Mouse (Mus musculus) hematopoietic stem cell, adult 5-6 weeks (primary cell): ENCODE data around the gene Atp9a. TPM values are rescaled to one million over a fixed set of nuclear protein-coding genes. Genes with fewer than 3 reads are reported as not detected.

Source experiments
- ATAC-seq, 2 experiments: fragments of 125-278 bp in 1 of 2; replicated peaks in 1 of 2; 2 replicates each; pipeline ENCODE4 v1.8.0; 2016 to 2017; ENCODE audit warnings: inconsistent platforms in 2 of 2, mild to moderate bottlenecking in 2 of 2, moderate number of reproducible peaks in 2 of 2, low read depth in 1 of 2, moderate TSS enrichment in 1 of 2; ENCODE audit not compliant: low FRiP score in 2 of 2, poor library complexity in 2 of 2, severe bottlenecking in 2 of 2, insufficient read depth in 1 of 2, low TSS enrichment in 1 of 2
- total RNA-seq: library from RNA; stranded (forward); fragments of 172-1452, 232-1000 nt; gene quantifications from 2 replicates; pipeline ENCODE4 v1.2.3, GENCODE M21; 2017

Gene Atp9a
- total RNA-seq, 1 experiment from 2014 or later = 1.1 TPM

DNA sequence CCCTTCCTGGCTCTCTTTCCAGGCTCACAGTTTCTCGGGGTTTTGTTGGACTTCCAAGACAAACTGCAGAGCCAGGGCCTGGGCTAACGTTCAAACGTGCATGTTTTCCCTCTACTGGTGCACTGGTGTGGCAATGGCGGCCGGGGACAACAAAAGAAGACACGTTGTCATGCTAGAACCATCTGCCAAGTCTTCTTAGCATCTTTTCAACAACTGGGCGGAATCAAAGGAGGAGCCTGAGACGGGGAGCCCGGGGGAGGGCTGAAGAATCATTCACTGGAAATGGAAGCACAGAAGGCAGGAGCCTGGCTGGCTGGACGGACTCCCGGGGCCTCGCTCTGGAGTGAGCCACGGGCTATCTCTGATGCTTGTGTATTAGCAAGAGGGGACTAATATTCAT lies 39.9 kb downstream of the Atp9a start:
- no peak for ATAC-seq

DNA sequence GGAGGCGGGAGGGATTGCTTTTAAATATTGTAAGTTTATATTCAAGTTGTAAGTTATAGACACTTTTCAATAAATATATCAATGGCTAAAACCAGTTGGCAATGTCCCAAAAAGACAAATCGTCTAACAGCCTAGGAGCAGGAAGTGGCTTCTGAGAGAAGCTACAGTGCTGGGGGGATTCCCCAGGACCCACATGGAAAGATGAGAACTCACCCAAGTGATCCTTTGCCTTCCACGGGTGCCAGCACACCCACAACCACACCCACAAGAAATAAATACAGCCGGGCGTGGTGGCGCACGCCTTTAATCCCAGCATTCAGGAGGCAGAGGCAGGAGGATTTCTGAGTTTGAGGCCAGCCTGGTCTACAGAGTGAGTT lies 47.2 kb downstream of the Atp9a start:
- no peak for ATAC-seq

DNA sequence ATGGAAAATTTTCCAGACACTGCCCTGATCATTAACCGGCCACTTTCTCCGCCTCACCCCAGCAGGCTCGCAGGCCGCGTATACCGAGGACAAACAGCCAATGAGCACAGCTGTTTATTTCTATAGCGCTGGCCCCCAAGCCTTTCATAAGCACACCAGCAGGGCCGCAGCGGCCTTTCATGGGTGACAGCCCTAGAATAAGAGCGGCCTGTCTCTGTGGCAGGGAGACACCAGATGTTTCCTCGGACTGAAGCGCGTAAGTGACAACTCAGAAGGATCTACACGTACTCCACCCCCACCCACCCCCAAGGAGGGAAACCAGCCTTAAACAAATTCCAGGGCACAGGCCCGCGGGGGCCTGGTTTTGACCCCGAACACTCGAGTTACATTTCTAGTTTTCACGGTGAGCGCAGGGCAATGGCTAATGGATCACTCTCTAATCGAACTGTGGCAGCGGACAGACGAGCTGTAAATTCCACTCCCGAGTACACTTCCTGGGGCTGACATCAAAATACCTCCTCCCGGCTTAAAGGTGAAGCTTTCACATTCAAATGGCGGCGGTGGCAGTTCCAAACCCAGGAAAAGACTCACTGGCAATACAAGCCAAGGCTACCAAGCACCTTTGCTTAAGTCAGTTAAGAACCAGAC lies 47.7 kb downstream of the Atp9a start:
- ATAC-seq = no peak

DNA sequence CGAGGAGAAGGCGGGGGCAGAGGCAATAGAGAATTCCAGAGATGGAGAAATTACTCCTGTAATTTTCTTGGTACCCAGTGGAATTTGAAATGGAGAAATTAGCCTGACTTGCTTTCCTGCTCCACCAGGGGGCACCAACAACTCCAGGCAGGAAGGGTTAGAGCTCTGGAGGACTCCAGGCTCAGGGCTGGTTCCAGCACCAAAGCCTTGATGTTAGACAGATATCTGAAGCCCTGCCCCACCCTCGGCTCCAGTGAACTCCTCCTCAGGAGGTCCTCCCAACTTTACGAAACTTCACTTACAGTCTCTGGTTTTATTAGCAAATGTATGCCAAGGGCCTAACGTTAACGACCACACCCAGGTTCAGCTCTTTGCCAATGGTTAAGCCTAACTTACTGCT lies 50.4 kb downstream of the Atp9a start:
- peak; percentile 36 to 71; a peak in 1 of 4 replicates for ATAC-seq

DNA sequence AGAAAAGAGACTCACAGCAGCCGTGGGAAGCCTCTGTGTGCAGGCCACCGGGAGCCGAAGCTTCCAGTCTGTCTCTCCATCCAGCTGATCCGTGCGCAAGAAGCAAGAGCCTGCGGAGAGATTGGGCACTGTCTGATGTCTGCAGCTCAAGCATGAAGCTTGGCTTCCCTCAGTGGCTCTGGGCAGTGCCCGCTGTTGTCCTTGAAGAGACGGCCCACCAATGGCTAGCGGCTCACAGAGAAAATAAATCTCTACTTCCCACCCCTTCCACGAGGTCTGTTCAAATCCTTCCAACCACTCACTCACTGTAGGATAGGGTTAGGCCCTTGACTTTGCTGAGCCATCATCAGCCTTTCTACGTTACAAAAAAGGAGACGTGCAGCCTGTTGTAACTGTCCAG lies 54.9 kb downstream of the Atp9a start:
- no peak for ATAC-seq

DNA sequence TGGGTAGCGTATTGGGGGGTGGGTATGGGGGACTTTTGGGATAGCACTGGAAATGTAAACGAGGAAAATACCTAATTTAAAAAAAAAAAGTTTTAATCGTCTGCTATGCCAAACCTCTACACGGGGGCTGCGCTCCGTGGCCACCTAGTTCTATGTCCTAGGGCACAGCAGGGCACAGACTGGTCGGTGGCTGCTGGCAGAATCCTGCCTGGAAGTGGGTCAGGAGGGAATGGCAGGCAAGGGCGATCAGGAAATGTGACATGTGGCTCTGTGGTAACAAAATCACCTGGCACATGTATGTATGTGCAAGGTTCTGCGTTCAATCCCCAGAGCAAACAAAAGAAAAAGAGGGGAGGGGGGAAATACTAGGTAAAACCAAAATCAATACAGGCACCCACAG lies 56.3 kb downstream of the Atp9a start:
- ATAC-seq = no peak

DNA sequence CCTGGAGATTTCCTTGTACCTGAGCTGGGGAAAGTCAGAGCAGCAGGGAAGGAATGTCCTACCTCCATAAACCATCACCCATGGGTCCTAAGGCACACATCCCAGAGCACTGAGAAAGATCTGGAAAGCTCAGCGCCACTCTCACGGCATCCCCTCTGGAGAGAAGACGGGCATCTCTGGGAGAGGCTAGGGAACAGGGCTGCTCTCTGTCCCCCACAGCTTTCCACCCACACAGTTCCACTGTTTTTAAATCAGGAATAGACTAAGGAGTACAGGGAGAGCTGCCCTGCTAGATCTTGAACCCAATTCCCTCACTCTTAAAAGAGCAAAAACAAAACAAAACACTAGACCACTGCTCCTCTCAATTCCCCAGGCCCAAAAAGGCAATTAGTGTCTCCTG lies 57.5 kb downstream of the Atp9a start:
- no peak for ATAC-seq

DNA sequence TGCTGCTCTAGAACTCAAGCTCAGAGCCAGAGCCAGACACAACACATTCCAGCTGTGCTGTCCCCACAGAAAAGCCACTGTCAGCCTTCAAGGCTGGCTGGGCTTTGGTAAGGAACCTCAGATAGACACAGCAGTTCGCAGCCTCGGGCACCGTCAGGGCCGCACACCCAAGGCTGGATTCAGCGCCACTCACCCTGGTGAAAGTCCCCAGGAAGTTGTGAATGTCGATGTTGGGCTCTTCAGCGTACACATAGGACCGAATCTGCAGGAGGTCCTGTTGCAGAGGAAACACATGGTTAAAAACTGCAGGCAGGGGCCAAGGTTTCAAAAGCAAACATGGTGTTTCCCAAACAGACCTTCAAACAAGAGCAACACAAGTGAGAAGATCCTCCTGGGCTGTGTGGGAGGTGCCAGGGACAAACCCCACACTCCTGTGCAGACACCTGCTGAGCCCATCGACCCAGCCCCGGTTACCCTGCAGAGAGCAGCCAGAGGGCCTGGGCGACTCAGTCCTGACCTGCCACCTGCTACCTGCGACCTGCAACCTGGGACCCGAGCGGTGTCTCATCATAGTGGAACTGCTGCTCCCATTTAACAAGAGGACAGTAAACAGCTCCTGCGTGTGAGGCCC lies 58.6 kb downstream of the Atp9a start:
- peak; percentile 32 to 61; a peak in 2 of 4 replicates for ATAC-seq

DNA sequence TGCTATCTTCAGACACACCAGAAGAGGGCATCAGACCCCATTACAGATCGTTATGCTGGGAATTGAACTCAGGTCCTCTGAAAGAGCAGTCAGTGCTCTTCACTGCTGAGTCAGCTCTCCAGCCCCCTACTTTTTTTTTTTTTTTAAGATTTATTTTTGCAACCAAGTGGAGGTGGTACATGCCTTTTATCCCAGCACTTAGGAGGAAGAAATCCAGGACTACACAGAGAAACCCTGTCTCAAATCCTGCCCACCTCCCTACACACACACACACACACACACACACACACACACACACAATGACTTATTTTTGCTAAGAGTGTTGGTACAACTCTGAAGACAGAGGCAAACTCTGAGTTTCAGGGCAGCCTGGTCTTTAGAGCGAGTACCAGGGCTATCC lies 59.5 kb downstream of the Atp9a start:
- no peak for ATAC-seq

DNA sequence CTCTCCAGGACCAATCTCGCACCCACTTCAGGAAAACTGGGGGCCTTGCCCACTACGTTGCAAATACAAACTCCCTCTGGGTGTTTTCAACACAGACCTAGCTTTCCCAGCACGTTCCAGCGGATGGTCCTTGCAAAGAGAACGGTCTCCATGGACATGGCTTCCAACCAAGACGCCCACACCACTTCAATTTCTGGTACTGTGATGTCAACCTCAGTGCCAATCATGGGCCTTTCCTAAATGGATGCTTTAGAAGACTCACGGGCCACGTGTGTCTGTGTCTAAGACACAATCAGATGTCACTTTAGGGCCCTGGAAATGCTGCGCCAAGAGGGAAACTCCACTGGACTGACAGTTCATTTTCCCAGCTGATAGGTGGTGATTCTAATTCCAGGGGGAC lies 60.7 kb downstream of the Atp9a start:
- ATAC-seq = no peak

DNA sequence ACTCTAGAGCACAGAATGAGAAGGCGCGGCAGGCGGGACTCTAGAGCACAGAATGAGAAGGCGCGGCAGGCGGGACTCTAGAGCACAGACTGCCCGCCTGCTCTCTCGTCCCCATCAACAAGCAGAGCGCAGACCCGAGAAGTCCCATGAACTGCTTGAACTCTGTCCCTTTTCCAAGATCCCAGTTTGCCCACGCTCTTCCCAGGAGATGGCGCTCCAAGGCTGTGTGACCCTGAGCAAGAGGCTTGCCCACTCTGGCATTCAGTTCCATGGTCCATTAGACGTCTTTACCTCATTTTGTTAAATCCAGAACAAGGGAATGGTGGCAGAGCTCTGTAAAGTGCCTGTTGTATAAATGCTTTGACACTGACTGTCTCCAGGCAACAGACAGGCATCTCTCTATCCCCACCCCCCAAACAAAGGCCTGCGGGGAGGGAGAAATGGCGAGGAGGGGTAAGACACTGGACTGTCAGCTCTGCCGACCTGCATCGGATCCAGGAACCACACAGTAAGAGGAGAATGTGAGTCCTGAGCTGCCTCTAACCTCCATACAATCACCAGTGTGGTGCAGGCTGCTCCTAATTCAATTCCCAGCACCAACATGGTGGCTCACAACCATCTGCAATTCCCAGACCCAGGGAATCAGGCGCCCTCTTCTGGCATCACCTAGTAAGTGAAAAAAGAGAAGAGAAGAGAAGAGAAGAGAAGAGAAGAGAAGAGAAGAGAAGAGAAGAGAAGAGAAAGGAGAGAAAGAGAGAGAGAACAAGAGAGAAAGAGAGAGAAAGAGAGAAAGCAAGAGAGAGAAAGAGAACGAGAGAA lies 62.6 kb downstream of the Atp9a start:
- ATAC-seq = no peak

DNA sequence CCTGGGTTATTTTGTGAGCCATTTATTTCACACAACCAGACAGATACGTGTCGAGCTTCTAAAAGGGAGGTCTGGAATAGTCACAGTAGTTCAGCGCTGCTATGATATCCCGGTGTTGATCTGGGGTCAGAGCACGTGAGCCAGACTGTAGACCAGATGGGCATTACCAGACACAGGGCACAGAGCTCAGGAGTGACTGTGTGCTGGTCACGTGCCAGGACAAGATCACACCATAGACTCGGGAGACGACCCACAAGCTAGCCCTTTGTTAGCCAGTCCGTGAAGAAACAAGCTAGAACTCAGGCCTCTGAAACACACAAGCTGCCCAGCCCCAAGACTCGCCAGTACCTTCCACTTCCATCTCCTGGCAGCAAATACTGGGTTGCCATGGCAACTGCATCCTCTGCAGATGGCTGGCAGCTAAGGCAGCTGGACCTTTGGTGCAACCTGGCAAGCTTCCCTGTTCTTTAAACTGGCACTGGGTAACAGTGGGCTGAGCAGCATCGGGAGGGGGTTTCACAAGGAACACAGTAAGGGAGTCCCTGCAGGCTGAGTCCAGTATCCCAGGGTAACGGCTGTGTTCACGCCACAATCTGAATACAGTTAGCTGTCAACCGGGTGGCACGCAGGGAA lies 63.4 kb downstream of the Atp9a start:
- no peak for ATAC-seq

DNA sequence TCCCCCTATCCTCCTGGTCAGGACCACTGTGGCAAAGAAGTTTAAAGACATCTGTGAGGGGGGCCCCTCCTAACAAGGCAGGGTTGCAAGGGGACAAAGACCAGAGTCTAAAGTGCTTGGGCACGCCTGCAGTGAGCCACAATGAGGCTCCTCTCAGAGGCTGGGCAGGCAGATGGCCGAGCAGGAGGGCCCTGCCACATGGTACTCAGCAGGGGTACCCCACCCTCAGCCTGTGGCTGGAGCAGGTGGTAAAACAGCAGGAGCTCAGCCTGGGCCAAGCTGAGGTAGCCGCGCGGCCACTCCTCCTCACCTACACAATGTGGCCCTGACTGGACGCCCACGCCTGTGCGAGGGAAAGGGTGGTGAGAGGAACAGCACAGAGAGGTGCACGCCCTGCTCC lies 64.6 kb downstream of the Atp9a start:
- ATAC-seq = 0 out of 4 replicates have a peak, but pooled peaks of 1 of the 2 experiments have one; percentile 7

DNA sequence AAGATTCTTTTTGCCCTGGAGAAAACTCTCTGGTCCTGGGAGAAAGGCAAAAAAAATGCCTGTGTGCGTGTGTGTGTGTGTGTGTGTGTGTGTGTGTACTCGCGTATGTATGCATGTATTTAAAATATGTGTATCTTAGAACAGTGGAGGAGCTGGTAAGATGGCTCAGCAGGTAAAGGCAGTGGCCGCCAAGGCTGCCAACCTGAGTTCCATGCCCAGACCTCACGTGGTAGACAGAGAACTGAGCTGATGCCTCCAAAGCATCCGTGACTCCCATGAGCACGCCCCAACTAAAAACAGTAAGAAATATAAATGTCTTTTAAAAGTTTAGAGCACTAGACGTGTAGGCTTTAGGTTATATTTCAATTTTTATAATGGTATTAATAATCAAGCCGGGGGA lies 70.5 kb downstream of the Atp9a start:
- no peak for ATAC-seq

DNA sequence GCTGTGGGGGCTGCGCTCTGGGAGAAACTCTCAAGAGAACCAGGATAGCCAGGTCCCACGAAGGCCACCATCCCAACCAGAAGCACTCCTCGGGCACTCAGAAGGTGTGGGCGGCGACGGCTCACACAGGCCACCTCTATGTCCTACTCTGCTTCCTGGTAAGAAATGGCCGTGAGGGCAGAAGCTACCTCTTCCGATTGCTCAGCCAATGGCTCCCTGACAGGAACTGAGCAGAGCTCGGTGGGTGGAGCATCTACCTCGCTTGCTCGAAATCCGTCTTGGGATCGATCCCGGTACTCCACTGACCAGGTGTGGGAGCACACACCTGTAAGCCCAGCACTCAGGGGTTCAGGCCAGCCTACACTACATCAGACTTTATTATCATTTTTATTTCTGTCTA lies 72.0 kb downstream of the Atp9a start:
- no peak; a peak in 1 of 4 replicates for ATAC-seq

DNA sequence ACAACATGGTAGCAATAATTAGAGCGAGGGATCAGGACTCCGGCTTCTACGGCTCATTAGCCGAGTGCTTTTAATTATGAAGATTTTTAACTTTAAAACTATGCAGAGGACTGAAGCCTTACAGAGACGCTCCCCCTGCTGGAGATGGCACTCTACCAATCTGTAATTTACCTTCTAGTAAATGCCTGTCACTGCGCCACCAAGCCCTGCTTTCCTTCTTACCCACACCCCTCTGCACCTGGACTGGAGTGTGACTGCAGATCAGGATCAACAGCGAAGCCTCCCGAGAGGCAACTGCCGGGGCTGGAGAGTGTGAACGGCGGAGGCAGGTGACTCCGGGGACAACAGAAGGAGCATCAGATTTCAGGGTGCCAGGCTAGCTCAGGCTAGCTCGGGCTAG lies 72.4 kb downstream of the Atp9a start:
- no peak for ATAC-seq

DNA sequence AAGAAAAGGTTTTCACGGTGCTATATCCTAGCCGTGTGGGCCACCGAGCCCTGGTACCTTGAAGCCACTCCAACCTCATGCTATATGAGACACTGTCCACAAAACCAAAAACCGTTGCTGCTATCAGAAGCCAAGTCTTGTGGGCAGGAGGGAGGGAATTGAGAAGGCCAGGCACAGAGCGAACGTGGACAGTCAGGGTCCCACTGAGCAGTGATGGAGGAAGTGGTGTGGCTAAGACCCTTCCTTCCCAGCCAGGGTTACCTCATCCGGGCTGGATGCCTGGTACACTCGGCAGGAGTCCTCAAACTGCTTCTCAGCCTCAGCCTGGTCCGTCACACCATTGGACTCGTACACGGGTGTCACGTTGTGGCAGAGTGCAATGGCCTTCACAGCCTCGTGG lies 74.5 kb downstream of the Atp9a start:
- no peak for ATAC-seq

DNA sequence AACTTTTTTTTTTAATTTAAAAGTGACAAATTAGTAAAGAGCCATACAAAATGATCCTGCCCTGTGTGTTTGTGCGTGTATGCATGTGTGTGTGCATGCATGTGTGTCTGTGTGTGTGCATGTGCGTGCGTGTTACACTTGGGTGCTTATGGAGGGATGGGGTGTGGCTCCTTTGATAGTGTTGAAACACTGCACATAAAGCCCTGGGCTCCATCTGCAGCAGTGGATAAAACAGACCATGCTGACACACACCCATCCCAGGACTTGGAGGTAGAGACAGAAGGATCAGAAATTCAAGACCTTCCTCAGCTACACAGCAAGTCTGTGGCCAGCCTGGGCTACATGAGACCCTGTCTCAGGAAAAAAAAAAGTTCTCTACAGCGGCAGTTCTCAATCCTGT lies 76.5 kb downstream of the Atp9a start:
- ATAC-seq = no peak
